7 mouse cellular contexts compared by ENCODE assay signal in the genomic region with DNA sequence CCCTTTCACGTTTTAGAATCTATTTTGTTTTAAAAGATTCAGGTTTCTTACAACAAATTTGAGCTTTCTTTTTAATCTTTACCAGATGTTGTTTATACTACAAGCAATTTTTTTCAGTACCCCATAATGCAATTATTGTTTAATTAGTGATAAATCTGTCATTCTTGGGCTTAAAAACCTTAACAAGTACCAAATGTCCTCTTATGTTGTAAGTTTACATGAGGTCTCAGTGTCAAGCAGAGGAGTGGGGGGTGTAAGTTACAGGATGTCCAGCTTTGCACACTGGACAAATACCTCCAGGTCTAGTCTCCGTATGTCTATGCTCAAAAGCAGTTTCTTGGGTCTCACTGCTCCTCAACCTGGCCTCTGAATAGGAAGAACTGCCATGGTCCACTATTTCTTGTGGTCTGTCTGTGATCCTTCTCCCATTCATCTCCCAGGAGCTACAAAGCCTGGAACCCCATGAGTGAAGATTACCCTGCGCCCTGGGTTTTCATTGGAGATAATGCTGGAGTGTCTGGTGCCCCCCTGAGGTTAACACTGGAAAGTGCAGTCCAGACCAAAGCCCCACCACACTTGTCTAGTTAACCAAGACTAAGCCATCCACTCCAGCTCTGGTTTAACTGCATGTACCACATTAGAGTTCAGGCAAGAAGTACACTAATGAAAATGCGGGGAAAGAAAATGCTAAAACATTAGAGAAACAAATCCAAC.
DNase-seq lines count a peak whose midpoint lies in the region; ATAC-seq and TF ChIP-seq lines count a peak whose summit lies in the region.

No protein-coding gene starts in this region.

- peak overlapping the region; percentile 38 for H3K27ac ChIP-seq in left cerebral cortex, adult 2 months
- H3K27ac ChIP-seq in kidney, embryonic 15.5 days: peak overlapping the region; percentile 49; the same call in 1 of the 2 replicates
- H3K27ac ChIP-seq in neural tube, embryonic 11.5 days (ENCODE audit: low read depth, low read length): no peak overlapping the region

- DNase-seq in left cerebral cortex, adult 2 months (ENCODE audit: extremely low spot score in 1 of 2, low spot score in 2 of 2): no peak
- DNase-seq in left cerebral cortex, adult 8-10 months (ENCODE audit: low spot score in 2 of 2): no peak
- no peak for DNase-seq in Patski (ENCODE audit: low read depth, low spot score)
- peak; percentile 73 for DNase-seq in embryo, embryonic 11 days
- peak; percentile 46 for DNase-seq in neural tube, embryonic 11.5 days (ENCODE audit: low spot score)
- no peak for DNase-seq in gastrocnemius, adult 8-10 months (ENCODE audit: low spot score in 2 of 2)

- H3K4me2 ChIP-seq in kidney, embryonic 15.5 days: no peak overlapping the region
- H3K4me2 ChIP-seq in neural tube, embryonic 11.5 days (ENCODE audit: low read depth): no peak overlapping the region

- H3K36me3 ChIP-seq in kidney, embryonic 15.5 days: no peaks in the 10 kb centered on the region
- H3K36me3 ChIP-seq in neural tube, embryonic 11.5 days (ENCODE audit: control insufficient read depth, insufficient read depth, low read length): no peaks in the 10 kb centered on the region

- in situ Hi-C loops in Patski (cut with MboI; ENCODE audit: low pct_unique_long_range_greater_than_20kb): no loop called here

- CTCF ChIA-PET in Patski (lab: Charles Lee): interaction anchor here (0.6 to 3.4 kb wide), 11 partner anchors 13 to 418 kb away, joined by 3 to 26 read pairs (median 3); no protein-coding TSS in a partner anchor

- H3K4me3 ChIP-seq in left cerebral cortex, adult 2 months: no peak overlapping the region
- no peak overlapping the region for H3K4me3 ChIP-seq in kidney, embryonic 15.5 days (replicated peaks)
- H3K4me3 ChIP-seq in neural tube, embryonic 11.5 days (ENCODE audit: low read depth, low read length): no peak overlapping the region

- H3K27me3 ChIP-seq in Patski: no peaks in the 10 kb centered on the region
- H3K27me3 ChIP-seq in kidney, embryonic 15.5 days: no peaks in the 10 kb centered on the region
- H3K27me3 ChIP-seq in neural tube, embryonic 11.5 days (ENCODE audit: control insufficient read depth, insufficient read depth, low read length): no peaks in the 10 kb centered on the region

- peak; percentile 74 for TF ChIP-seq CTCF in left cerebral cortex, adult 2 months (IDR thresholded peaks at IDR 0.05)
- TF ChIP-seq CTCF in Patski (IDR thresholded peaks at IDR 0.05): peak; percentile 75

- WGBS in kidney, embryonic 15.5 days: 55% methylated on average over 4 of the region's 4 CpGs
- 63% methylated on average over 4 of the region's 4 CpGs for WGBS in neural tube, embryonic 11.5 days

- POLR2A ChIA-PET in Patski (lab: Charles Lee): interaction anchor here (0.6 kb wide), 1 partner anchor 91 kb away, joined by 3 read pairs; no protein-coding TSS in a partner anchor

- H3K9ac ChIP-seq in kidney, embryonic 15.5 days: no peak overlapping the region
- H3K9ac ChIP-seq in neural tube, embryonic 11.5 days (ENCODE audit: low read length): no peak overlapping the region

- intact Hi-C loops in left cerebral cortex, adult 2 months (cut with DNase I): loop anchor here (10.0 kb wide), 1 partner anchor 571 kb away; a partner anchor contains a TSS

- no peak for ATAC-seq in Patski
- ATAC-seq in kidney, embryonic 15.5 days (replicated peaks; ENCODE audit: low FRiP score): no peak
- ATAC-seq in neural tube, embryonic 11.5 days (ENCODE audit: insufficient read depth, low FRiP score, low TSS enrichment): no peak

- H3K9me3 ChIP-seq in kidney, embryonic 15.5 days (replicated peaks): no peaks in the 10 kb centered on the region
- H3K9me3 ChIP-seq in neural tube, embryonic 11.5 days (ENCODE audit: control insufficient read depth, low read length): no peaks in the 10 kb centered on the region

- peaks cover 30% of the 10 kb centered on the region for H3K4me1 ChIP-seq in kidney, embryonic 15.5 days
- 0 out of 2 replicates have a peak, but pooled peaks cover 7% of the 10 kb centered on the region for H3K4me1 ChIP-seq in neural tube, embryonic 11.5 days (ENCODE audit: control insufficient read depth, insufficient read depth, low read length)

Comparison
In these comparisons a context has a peak if more than half of its experiments do, and no peak if none do; other contexts are left out.
1. DNase-seq: peak in embryo, embryonic 11 days (single experiment) and neural tube, embryonic 11.5 days (single experiment); none in left cerebral cortex, adult 2 months (0 of 2), left cerebral cortex, adult 8-10 months (0 of 2), Patski (single experiment) and gastrocnemius, adult 8-10 months (0 of 2).